Mouse (Mus musculus) forebrain, embryonic 14.5 days (tissue): ENCODE measurements around the gene Lkaaear1. TPM values are rescaled to one million over a fixed set of nuclear protein-coding genes. Genes with fewer than 3 reads are reported as not detected.
A peak's percentile ranks its signal among the peaks of the same experiment; 100 is the strongest.

Experiments used
- ATAC-seq: fragments of 200-750 bp; cut with Nextera tagmentation; 2 replicates; pipeline ENCODE4 v1.8.0; 2017; ENCODE audit warnings: mild to moderate bottlenecking, moderate library complexity
- DNase-seq: peaks from one replicate; pipeline ENCODE4 v3.0.0-alpha.2; 2015; ENCODE audit warnings: low spot score
- H3K27ac ChIP-seq: fragments of 300-500 bp; sonication (generic); 2 replicates; pipeline ENCODE4 v1.5.1; 2014; ENCODE audit warnings: low read depth, mild to moderate bottlenecking, control low read depth, low read length, moderate library complexity
- H3K27me3 ChIP-seq: fragments of 300-500 bp; sonication (generic); replicated peaks from 2 replicates; pipeline ENCODE4 v1.6.1; 2014; ENCODE audit warnings: low read length, control low read depth, mixed read lengths; ENCODE audit not compliant: control insufficient read depth, insufficient read depth
- H3K36me3 ChIP-seq: fragments of 300-500 bp; sonication (generic); 2 replicates; pipeline ENCODE4 v1.6.1; 2014; ENCODE audit warnings: low read length, control low read depth; ENCODE audit not compliant: control insufficient read depth, insufficient read depth
- H3K4me1 ChIP-seq: fragments of 300-500 bp; sonication (generic); 2 replicates; pipeline ENCODE4 v1.6.1; 2014; ENCODE audit warnings: antibody characterized with exemption, low read length, control low read depth; ENCODE audit not compliant: control insufficient read depth, insufficient read depth
- H3K4me2 ChIP-seq: fragments of 300-500 bp; sonication (generic); 2 replicates; pipeline ENCODE4 v1.6.1; 2014; ENCODE audit warnings: mild to moderate bottlenecking, control low read depth, low read length
- H3K4me3 ChIP-seq: fragments of 300-500 bp; sonication (generic); 2 replicates; pipeline ENCODE4 v1.5.1; 2014; ENCODE audit warnings: low read depth, low read length, control low read depth
- H3K9ac ChIP-seq: fragments of 300-500 bp; sonication (generic); 2 replicates; pipeline ENCODE4 v1.6.1; 2014; ENCODE audit warnings: mild to moderate bottlenecking, low read length, control low read depth, moderate library complexity
- H3K9me3 ChIP-seq: fragments of 300-500 bp; sonication (generic); replicated peaks from 2 replicates; pipeline ENCODE4 v1.6.1; 2016; ENCODE audit warnings: low read length, control low read depth, mixed read lengths; ENCODE audit not compliant: control insufficient read depth
- WGBS: fragments of 180-500 bp; shearing (Covaris S2); extraction: QIAGEN DNeasy Blood & Tissue Kit; methylation state at CpG from one replicate; pipeline ENCODE4 v1.1.7; 2014; 5-methylcytosine and 5-hydroxymethylcytosine counted together
- polyA plus RNA-seq: library from polyadenylated mRNA; unstranded; fragments of >200 nt; fragmentation: Nextera tagmentation; extraction: Ambion mirVana; gene quantifications from 2 replicates; pipeline ENCODE4 v1.2.1, GENCODE M21; 2014

The Lkaaear1 gene
- polyA plus RNA-seq, 1 experiment from 2014 or later: not detected

DNA sequence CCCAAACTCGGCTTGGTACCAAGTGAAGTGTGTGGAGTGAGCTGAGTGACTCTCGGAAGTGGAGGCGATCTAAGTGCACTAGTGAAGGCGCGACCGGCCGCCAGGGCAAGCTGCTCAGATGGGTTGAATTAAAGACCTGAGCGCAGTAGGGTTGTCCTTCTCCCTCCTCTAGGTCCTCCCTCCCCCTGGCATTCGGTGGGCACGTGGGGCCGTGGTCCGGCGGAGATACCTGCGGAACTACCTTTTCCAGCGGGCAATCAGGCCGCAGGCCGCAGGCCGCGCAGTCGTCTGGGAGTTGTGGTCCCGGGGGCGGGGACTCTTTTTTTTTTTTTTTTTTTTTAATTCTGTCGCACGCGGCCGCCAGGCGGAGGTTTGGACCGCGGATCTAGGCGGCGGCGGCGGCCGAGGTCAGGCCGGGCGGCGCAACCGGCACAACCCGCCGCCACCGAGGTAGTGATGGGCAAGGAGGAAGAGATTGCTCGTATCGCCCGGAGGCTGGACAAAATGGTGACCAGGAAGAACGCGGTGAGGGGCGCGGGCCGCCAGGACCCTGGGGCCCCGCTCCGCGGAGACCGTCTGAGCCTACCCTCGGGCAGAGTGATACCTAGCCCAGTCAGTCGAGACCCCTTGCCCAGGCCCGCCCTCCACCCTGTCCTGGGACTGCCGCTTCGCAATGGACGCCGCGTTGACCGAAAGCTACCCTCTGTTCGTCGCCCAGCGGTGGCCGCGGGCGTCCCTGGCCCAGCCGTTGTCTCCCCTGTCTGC, 18.1 kb downstream of the Lkaaear1 start, which contains the start of gene Tcea2:
TSS of gene Tcea2 (plus strand) at position 360 of the 765 bp plus-strand sequence.
- Histone ChIP-seq H3K27me3 (no peaks in the 10 kb centered on the region), H3K4me3 (peak within 1 kb of the TSS; percentile 59), H3K4me2 (peak within 1 kb of the TSS; percentile 93), H3K27ac (peak within 1 kb of the TSS; percentile 29), H3K9ac (peak within 1 kb of the TSS; percentile 90), H3K4me1 (peaks cover 10% of the 10 kb centered on the region; the same call in 1 of the 2 replicates), H3K9me3 (no peaks in the 10 kb centered on the region), H3K36me3 (0 out of 2 replicates have a peak, but pooled peaks cover 7% of the 10 kb centered on the region)
- peak; percentile 72 for ATAC-seq
- under 1% methylated on average over 60 of the region's 69 CpGs for WGBS
- DNase-seq: peak; percentile 78

DNA sequence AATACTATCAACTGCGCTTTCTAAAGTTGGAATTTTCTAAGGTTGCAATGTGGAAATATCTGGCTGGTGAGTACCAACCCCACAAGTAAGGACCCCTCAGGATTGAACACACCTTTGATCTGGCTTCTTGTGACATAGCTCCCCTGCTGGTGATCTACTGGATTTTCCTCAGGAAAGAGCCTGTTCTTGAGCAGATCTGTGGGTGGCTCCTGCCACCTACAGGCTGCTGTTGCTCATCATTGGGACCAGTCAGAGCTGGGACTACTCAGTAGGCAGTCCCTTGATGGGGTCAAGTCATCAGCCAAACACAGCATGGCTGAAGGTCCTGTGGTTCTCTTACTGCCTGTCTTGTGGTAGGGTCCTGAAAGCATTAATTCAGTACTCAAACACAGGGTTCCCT, 19.5 kb downstream of the Lkaaear1 start:
- Histone ChIP-seq H3K9me3 (no peaks in the 10 kb centered on the region), H3K9ac (no peak overlapping the region), H3K36me3 (no peaks in the 10 kb centered on the region), H3K4me2 (no peak overlapping the region), H3K27ac (no peak overlapping the region), H3K27me3 (no peaks in the 10 kb centered on the region; the same call in 1 of the 2 replicates), H3K4me1 (peaks cover 10% of the 10 kb centered on the region; the same call in 1 of the 2 replicates), H3K4me3 (no peak overlapping the region)
- 41% methylated on average over 1 of the region's 1 CpGs for WGBS
- DNase-seq (peak; percentile 88), ATAC-seq (peak; percentile 60)

DNA sequence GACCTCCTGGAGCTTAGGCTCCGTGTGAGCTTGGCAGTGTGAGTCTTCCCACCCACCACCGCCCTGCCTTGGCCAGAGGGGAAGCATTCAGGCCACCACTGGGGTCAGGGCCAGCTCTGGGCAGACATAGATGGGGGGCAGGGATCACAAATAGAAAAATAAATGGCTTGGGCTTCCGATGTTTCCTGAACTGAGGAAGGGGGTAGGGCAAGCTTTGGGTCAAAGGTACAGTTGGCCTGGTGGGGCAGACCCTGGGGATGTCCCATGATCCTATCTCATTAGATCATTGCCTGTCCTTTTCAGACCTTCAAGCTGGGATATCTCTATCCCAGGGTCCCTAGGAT, 20.5 kb downstream of the Lkaaear1 start:
- no peak overlapping the region for H3K4me2 ChIP-seq
- WGBS: 61% methylated on average over 3 of the region's 3 CpGs
- peak overlapping the region; percentile 39; the same call in 1 of the 2 replicates for H3K27ac ChIP-seq
- H3K9ac ChIP-seq: no peak overlapping the region
- H3K27me3 ChIP-seq: peaks cover 8% of the 10 kb centered on the region
- H3K9me3 ChIP-seq: no peaks in the 10 kb centered on the region
- H3K36me3 ChIP-seq: no peaks in the 10 kb centered on the region
- peaks cover 10% of the 10 kb centered on the region; the same call in 1 of the 2 replicates for H3K4me1 ChIP-seq
- ATAC-seq (no peak), DNase-seq (no peak)
- no peak overlapping the region for H3K4me3 ChIP-seq

DNA sequence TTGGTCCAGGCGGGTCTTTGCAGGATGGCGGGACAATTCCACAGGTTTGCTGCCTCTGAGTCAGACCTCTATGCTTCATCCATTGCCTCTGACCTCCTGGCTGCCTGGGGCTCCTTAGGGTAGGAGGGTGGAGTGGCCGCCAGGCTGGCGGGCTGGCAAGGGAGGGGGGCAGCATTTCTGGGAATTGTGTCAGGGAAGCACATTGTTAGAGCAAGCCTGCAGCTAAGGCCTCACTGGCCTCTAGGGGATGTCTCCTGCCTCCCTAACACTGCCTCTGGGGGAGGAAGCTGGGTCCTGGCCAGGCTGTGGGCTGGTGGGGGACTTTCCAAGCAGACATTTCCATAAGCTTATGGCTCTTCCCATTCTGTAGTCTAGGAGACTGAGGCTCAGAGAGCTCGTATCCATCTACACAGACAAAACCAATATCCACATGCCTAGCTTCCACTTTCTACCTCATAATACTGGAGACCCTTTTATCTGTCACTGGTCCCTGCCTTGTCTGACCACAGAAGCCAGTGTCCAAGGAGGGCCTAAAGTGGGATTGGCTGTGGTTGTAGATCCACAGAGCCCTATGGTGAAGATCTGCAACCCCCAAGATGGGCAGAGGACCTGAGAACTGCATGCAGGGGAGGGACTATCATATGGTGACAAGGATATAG, 21.0 kb downstream of the Lkaaear1 start:
- WGBS: 58% methylated on average over 5 of the region's 5 CpGs
- Histone ChIP-seq H3K27ac (peak overlapping the region; percentile 39; the same call in 1 of the 2 replicates), H3K4me1 (peaks cover 10% of the 10 kb centered on the region; the same call in 1 of the 2 replicates), H3K9me3 (no peaks in the 10 kb centered on the region), H3K9ac (no peak overlapping the region), H3K36me3 (no peaks in the 10 kb centered on the region), H3K4me2 (no peak overlapping the region), H3K4me3 (no peak overlapping the region), H3K27me3 (peaks cover 13% of the 10 kb centered on the region)
- no peak for ATAC-seq
- no peak for DNase-seq

DNA sequence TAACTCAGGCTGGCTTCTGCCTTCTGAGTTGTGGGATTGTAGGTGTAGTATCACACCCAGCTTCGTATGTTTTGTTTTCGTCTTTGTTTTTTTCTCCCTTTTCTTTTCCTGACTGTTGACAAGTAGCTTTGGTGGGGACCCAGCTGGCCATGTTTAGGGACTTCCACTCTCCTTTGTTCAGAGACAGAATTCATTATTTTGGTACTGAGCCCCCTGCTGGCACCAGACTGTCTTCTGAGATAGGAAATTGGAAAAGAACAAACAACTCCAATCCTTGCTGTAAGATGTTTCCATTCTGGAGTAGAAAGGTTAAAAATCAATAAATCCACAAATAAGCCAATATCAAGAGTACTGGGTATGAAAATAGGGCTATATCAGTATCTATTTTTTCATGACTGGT, 21.8 kb downstream of the Lkaaear1 start:
- DNase-seq (peak; percentile 69), ATAC-seq (no peak)
- no peak overlapping the region for H3K9ac ChIP-seq
- no peak overlapping the region for H3K4me2 ChIP-seq
- peaks cover 13% of the 10 kb centered on the region; the same call in 1 of the 2 replicates for H3K4me1 ChIP-seq
- 18% methylated on average over 2 of the region's 2 CpGs for WGBS
- H3K36me3 ChIP-seq: no peaks in the 10 kb centered on the region
- H3K4me3 ChIP-seq: no peak overlapping the region
- peak overlapping the region; percentile 30; the same call in 1 of the 2 replicates for H3K27ac ChIP-seq
- H3K9me3 ChIP-seq: no peaks in the 10 kb centered on the region
- peaks cover 21% of the 10 kb centered on the region for H3K27me3 ChIP-seq

DNA sequence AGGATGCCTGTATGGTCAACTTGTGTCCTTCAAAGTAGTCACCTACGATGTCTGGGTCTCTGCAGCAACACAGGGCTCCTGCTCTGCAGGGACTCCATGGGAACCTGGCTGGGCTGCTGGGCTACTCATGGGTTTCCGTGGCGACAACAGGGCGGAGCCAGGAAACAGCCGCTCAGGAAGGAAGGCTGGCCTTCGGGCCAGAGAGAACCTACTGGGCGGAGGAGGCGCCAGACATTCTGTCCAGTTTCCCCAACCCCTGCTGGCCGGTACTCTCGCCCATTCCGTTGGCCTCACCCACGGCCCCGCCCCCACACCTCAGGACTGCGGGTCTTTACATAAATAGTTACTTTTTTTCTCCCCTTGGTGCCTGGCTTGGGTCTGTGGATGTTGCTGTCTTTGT, 22.8 kb downstream of the Lkaaear1 start:
- ATAC-seq: no peak
- 3% methylated on average over 14 of the region's 14 CpGs for WGBS

DNA sequence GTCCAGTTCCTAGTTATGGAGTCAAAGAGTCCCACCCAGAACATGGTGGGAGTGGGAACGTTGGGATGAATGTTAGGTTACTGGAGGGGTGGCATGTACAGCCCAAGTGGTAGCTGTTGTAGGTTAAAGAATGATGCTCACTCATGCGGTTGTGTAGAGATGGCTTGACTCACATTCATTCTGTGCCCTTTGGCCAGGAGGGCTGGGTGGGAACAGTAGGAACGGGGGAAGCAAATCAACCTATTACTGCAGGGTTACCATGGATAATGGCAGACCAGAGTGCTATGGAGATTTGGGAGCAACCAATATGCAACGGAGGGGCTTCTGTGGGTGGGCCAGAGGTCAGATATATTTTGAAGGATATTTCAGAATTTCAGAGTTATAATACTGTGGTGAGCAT, 23.3 kb downstream of the Lkaaear1 start:
- H3K27me3 ChIP-seq: peaks cover 36% of the 10 kb centered on the region
- DNase-seq (no peak), ATAC-seq (no peak)
- H3K4me1 ChIP-seq: peaks cover 15% of the 10 kb centered on the region; the same call in 1 of the 2 replicates
- no peaks in the 10 kb centered on the region for H3K36me3 ChIP-seq
- no peaks in the 10 kb centered on the region for H3K9me3 ChIP-seq
- no peak overlapping the region for H3K4me2 ChIP-seq
- no peak overlapping the region for H3K4me3 ChIP-seq
- no peak overlapping the region for H3K9ac ChIP-seq
- H3K27ac ChIP-seq: no peak overlapping the region
- WGBS: 85% methylated on average over 4 of the region's 4 CpGs

More for the DNA sequence above, 22.8 kb downstream of the Lkaaear1 start:
- DNase-seq: peak; percentile 56
- Histone ChIP-seq H3K27ac (no peak overlapping the region), H3K9ac (0 out of 2 replicates have a peak overlapping the region, but pooled peaks have one; percentile 1), H3K4me1 (peaks cover 15% of the 10 kb centered on the region; the same call in 1 of the 2 replicates), H3K36me3 (no peaks in the 10 kb centered on the region), H3K4me2 (peak overlapping the region; percentile 21), H3K4me3 (no peak overlapping the region), H3K9me3 (no peaks in the 10 kb centered on the region), H3K27me3 (peaks cover 31% of the 10 kb centered on the region)

DNA sequence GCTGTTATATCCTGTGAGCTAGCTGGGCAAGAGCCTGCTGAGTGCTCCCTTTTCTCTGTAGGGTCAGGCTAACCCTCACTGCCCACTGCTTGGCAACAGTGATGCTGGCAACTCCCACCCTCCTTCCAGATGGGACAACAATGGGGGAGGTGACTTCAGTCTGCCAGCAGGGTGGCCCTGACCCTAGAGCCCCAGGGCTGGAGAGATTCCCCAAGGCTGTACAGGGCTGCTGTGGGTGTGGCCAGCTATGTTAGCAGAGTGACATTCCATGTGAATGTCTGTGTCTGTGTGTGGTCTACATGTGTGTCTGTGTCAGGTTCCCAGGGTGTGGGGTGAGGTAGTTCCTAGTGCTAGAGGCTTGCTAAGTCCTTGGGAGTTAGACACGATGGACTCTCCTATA, 24.7 kb downstream of the Lkaaear1 start:
- H3K27ac ChIP-seq: no peak overlapping the region
- 65% methylated on average over 1 of the region's 1 CpGs for WGBS

More for the DNA sequence above, 24.7 kb downstream of the Lkaaear1 start:
- no peak overlapping the region for H3K4me3 ChIP-seq
- no peak for ATAC-seq
- H3K9ac ChIP-seq: no peak overlapping the region
- no peak overlapping the region for H3K4me2 ChIP-seq
- H3K9me3 ChIP-seq: no peaks in the 10 kb centered on the region
- H3K27me3 ChIP-seq: peaks cover 45% of the 10 kb centered on the region
- no peaks in the 10 kb centered on the region for H3K36me3 ChIP-seq
- no peak for DNase-seq
- peaks cover 13% of the 10 kb centered on the region; the same call in 1 of the 2 replicates for H3K4me1 ChIP-seq
